10 mouse cellular contexts compared by ENCODE assay signal in the genomic region with DNA sequence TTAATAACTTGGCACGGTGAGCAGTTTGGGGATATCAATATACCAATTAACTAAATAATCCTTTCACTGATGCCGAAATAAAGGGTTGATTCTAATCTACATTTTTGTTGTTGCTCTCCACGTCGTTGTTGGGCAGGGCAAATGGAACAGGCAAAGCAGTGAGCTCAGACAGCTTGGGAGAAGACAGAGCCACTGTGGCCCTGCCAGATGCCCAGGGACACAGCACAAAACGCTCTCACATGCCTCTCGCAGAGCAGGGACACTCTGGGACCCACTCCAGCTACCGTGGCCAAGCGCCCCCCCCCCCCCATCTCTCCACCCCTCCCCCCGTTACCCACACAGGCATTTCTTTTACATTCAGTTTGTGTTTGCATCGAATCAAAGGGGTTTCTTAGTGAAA.
A peak's percentile ranks its signal among the peaks of the same experiment; 100 is the strongest.
DNase-seq lines count a peak whose midpoint lies in the region; ATAC-seq and TF ChIP-seq lines count a peak whose summit lies in the region.
"Had no signal": no experiment of that assay in that cellular context is flagged by ENCODE, and none has a peak within 500 bp of the region (broad histone marks: within the 10 kb centered on the region; RNA-seq: fewer than 3 reads in every experiment).

No protein-coding gene starts in this region.

- no peak for TF ChIP-seq POLR2A in brain, embryonic 14.5 days (IDR thresholded peaks at IDR 0.05; ENCODE audit: borderline replicate concordance, extremely low read depth, insufficient read depth, insufficient read length, poor library complexity, severe bottlenecking)

- no peak for DNase-seq in heart, postnatal 14 days
- DNase-seq in brain, embryonic 14.5 days (ENCODE audit: low read depth): peak; percentile 96
- DNase-seq in embryonic facial prominence, embryonic 14.5 days (ENCODE audit: low spot score): peak; percentile 39
- peak; percentile 32 to 58 for DNase-seq in left cerebral cortex, adult 9 months (ENCODE audit: low spot score in 2 of 2)
- no peak for DNase-seq in spleen, postnatal 36 days (ENCODE audit: low spot score in 2 of 2)
- no peak for DNase-seq in adrenal gland, postnatal 4 days (ENCODE audit: low spot score in 2 of 2)
- DNase-seq: gastrocnemius, postnatal 25 days had no signal

- no peak overlapping the region for H3K9ac ChIP-seq in heart, embryonic 15.5 days
- no peak overlapping the region for H3K9ac ChIP-seq in embryonic facial prominence, embryonic 14.5 days (ENCODE audit: low read depth, low read length)
- H3K9ac ChIP-seq: liver, embryonic 12.5 days had no signal

- WGBS in heart, embryonic 15.5 days: 43% methylated on average over 10 of the region's 10 CpGs
- 38% methylated on average over 10 of the region's 10 CpGs for WGBS in embryonic facial prominence, embryonic 14.5 days

- TF ChIP-seq CTCF in brain, embryonic 14.5 days (IDR thresholded peaks at IDR 0.05; ENCODE audit: borderline replicate concordance, extremely low read depth, insufficient read depth, insufficient read length): no peak

- H3K27ac ChIP-seq in heart, embryonic 15.5 days: no peak overlapping the region
- H3K27ac ChIP-seq in embryonic facial prominence, embryonic 14.5 days (replicated peaks; ENCODE audit: low read depth, low read length): no peak overlapping the region
- H3K27ac ChIP-seq: liver, embryonic 12.5 days had no signal

- intact Hi-C loops in heart, postnatal 14 days (cut with DNase I): no loop called here

- no peak overlapping the region for H3K4me3 ChIP-seq in heart, embryonic 15.5 days
- H3K4me3 ChIP-seq in embryonic facial prominence, embryonic 14.5 days (ENCODE audit: low read depth, low read length): no peak overlapping the region
- H3K4me3 ChIP-seq: liver, embryonic 12.5 days had no signal

- H3K36me3 ChIP-seq in heart, embryonic 15.5 days: no peaks in the 10 kb centered on the region
- H3K36me3 ChIP-seq in embryonic facial prominence, embryonic 14.5 days (ENCODE audit: control insufficient read depth, insufficient read depth, low read length): no peaks in the 10 kb centered on the region
- H3K36me3 ChIP-seq: liver, embryonic 12.5 days had no signal

- no peaks in the 10 kb centered on the region for H3K9me3 ChIP-seq in heart, embryonic 15.5 days (replicated peaks)
- H3K9me3 ChIP-seq in embryonic facial prominence, embryonic 14.5 days (ENCODE audit: control insufficient read depth, low read length): no peaks in the 10 kb centered on the region
- H3K9me3 ChIP-seq: liver, embryonic 12.5 days had no signal

- no peak overlapping the region for H3K4me2 ChIP-seq in heart, embryonic 15.5 days
- no peak overlapping the region for H3K4me2 ChIP-seq in embryonic facial prominence, embryonic 14.5 days (ENCODE audit: low read depth, low read length)
- H3K4me2 ChIP-seq: liver, embryonic 12.5 days had no signal

- H3K4me1 ChIP-seq in heart, embryonic 15.5 days (replicated peaks): peaks cover 7% of the 10 kb centered on the region
- no peaks in the 10 kb centered on the region for H3K4me1 ChIP-seq in embryonic facial prominence, embryonic 14.5 days (ENCODE audit: control insufficient read depth, insufficient read depth, low read length)
- H3K4me1 ChIP-seq: liver, embryonic 12.5 days had no signal

- H3K27me3 ChIP-seq in heart, embryonic 15.5 days: no peaks in the 10 kb centered on the region
- no peaks in the 10 kb centered on the region for H3K27me3 ChIP-seq in embryonic facial prominence, embryonic 14.5 days (replicated peaks; ENCODE audit: control insufficient read depth, insufficient read depth, low read length)
- H3K27me3 ChIP-seq: liver, embryonic 12.5 days had no signal

- peak; percentile 43; the same call in 1 of the 2 replicates for ATAC-seq in heart, embryonic 15.5 days (replicated peaks; ENCODE audit: insufficient number of reproducible peaks, insufficient read depth, low FRiP score, low read depth)
- peak; percentile 85 for ATAC-seq in embryonic facial prominence, embryonic 14.5 days (ENCODE audit: low read depth)
- no peak for ATAC-seq in monocyte, adult 5-6 weeks (replicated peaks; ENCODE audit: insufficient number of reproducible peaks, low FRiP score, low TSS enrichment, poor library complexity, severe bottlenecking)
- ATAC-seq: liver, embryonic 12.5 days had no signal

Comparison
In these comparisons a context has a peak if more than half of its experiments do, and no peak if none do; other contexts are left out.
1. DNase-seq: peak in brain, embryonic 14.5 days (single experiment), embryonic facial prominence, embryonic 14.5 days (single experiment) and left cerebral cortex, adult 9 months (2 of 2); none in heart, postnatal 14 days (0 of 2), spleen, postnatal 36 days (0 of 2) and adrenal gland, postnatal 4 days (0 of 2).